Mouse (Mus musculus): ENCODE results near the gene Ccna2. TPM values are rescaled to one million over a fixed set of nuclear protein-coding genes. Genes with fewer than 3 reads are reported as not detected.
A peak's percentile ranks its signal among the peaks of the same experiment; 100 is the strongest.

Ccna2 gene
- polyA plus RNA-seq, 1 experiment, result 266 TPM

GRCm38 (mm10) chr3:36531979-36532542 lies 39.9 kb downstream of the Ccna2 start:
- Histone ChIP-seq H3K9me3 (replicated peaks; ENCODE audit: control insufficient read depth, insufficient read depth, low read length, poor library complexity, severe bottlenecking) (no peaks in the 10 kb centered on the region), H3K4me3 (ENCODE audit: low read depth, low read length) (peak overlapping the region; percentile 13), H3K27me3 (ENCODE audit: control insufficient read depth, insufficient read depth, low read length, poor library complexity, severe bottlenecking) (no peaks in the 10 kb centered on the region), H3K27ac (ENCODE audit: insufficient read depth, low read length) (no peak overlapping the region), H3K36me3 (ENCODE audit: control insufficient read depth, insufficient read depth, low read length, poor library complexity, severe bottlenecking) (no peaks in the 10 kb centered on the region), H3K4me1 (ENCODE audit: control insufficient read depth, insufficient read depth, low read length) (peaks cover 2% of the 10 kb centered on the region), H3K9ac (ENCODE audit: low read depth, poor library complexity, severe bottlenecking) (no peak overlapping the region)
- TF ChIP-seq CTCF (IDR thresholded peaks at IDR 0.05; ENCODE audit: low read depth, low read length), result no peak

- Histone ChIP-seq H3K27me3 (ENCODE audit: control insufficient read depth, insufficient read depth, low read length, poor library complexity, severe bottlenecking) (no peaks in the 10 kb centered on the region), H3K4me3 (ENCODE audit: low read depth, low read length) (no peak overlapping the region), H3K36me3 (ENCODE audit: control insufficient read depth, insufficient read depth, low read length, poor library complexity, severe bottlenecking) (no peaks in the 10 kb centered on the region), H3K9ac (ENCODE audit: low read depth, poor library complexity, severe bottlenecking) (no peak overlapping the region), H3K4me1 (ENCODE audit: control insufficient read depth, insufficient read depth, low read length) (peaks cover 2% of the 10 kb centered on the region), H3K27ac (ENCODE audit: insufficient read depth, low read length) (no peak overlapping the region), H3K9me3 (replicated peaks; ENCODE audit: control insufficient read depth, insufficient read depth, low read length, poor library complexity, severe bottlenecking) (no peaks in the 10 kb centered on the region)
- no peak for TF ChIP-seq POLR2A (IDR thresholded peaks at IDR 0.05; ENCODE audit: insufficient read depth, low read length)
- no peak for TF ChIP-seq CTCF (IDR thresholded peaks at IDR 0.05; ENCODE audit: low read depth, low read length)
- TF ChIP-seq EP300 (IDR thresholded peaks at IDR 0.05; ENCODE audit: insufficient read depth, low read depth, low read length), result no peak
Measured at GRCm38 (mm10) chr3:36531242-36531641, 40.7 kb downstream of the Ccna2 start.

GRCm38 (mm10) chr3:36530781-36531180 lies 41.2 kb downstream of the Ccna2 start:
- Histone ChIP-seq H3K27ac (ENCODE audit: insufficient read depth, low read length) (no peak overlapping the region), H3K4me1 (ENCODE audit: control insufficient read depth, insufficient read depth, low read length) (peaks cover 2% of the 10 kb centered on the region), H3K9ac (ENCODE audit: low read depth, poor library complexity, severe bottlenecking) (no peak overlapping the region), H3K4me3 (ENCODE audit: low read depth, low read length) (no peak overlapping the region), H3K36me3 (ENCODE audit: control insufficient read depth, insufficient read depth, low read length, poor library complexity, severe bottlenecking) (no peaks in the 10 kb centered on the region), H3K27me3 (ENCODE audit: control insufficient read depth, insufficient read depth, low read length, poor library complexity, severe bottlenecking) (no peaks in the 10 kb centered on the region), H3K9me3 (replicated peaks; ENCODE audit: control insufficient read depth, insufficient read depth, low read length, poor library complexity, severe bottlenecking) (no peaks in the 10 kb centered on the region)
- TF ChIP-seq POLR2A (IDR thresholded peaks at IDR 0.05; ENCODE audit: insufficient read depth, low read length), result no peak
- no peak for TF ChIP-seq EP300 (IDR thresholded peaks at IDR 0.05; ENCODE audit: insufficient read depth, low read depth, low read length)
- no peak for TF ChIP-seq CTCF (IDR thresholded peaks at IDR 0.05; ENCODE audit: low read depth, low read length)

GRCm38 (mm10) chr3:36530345-36530744 lies 41.6 kb downstream of the Ccna2 start:
- H3K36me3 ChIP-seq (ENCODE audit: control insufficient read depth, insufficient read depth, low read length, poor library complexity, severe bottlenecking), result no peaks in the 10 kb centered on the region
- H3K9ac ChIP-seq (ENCODE audit: low read depth, poor library complexity, severe bottlenecking), result no peak overlapping the region
- no peak overlapping the region for H3K27ac ChIP-seq (ENCODE audit: insufficient read depth, low read length)
- no peak for TF ChIP-seq POLR2A (IDR thresholded peaks at IDR 0.05; ENCODE audit: insufficient read depth, low read length)
- TF ChIP-seq CTCF (IDR thresholded peaks at IDR 0.05; ENCODE audit: low read depth, low read length), result no peak
- TF ChIP-seq EP300 (IDR thresholded peaks at IDR 0.05; ENCODE audit: insufficient read depth, low read depth, low read length), result no peak
- H3K4me1 ChIP-seq (ENCODE audit: control insufficient read depth, insufficient read depth, low read length), result peaks cover 2% of the 10 kb centered on the region
- no peaks in the 10 kb centered on the region for H3K27me3 ChIP-seq (ENCODE audit: control insufficient read depth, insufficient read depth, low read length, poor library complexity, severe bottlenecking)
- H3K4me3 ChIP-seq (ENCODE audit: low read depth, low read length), result no peak overlapping the region
- no peaks in the 10 kb centered on the region for H3K9me3 ChIP-seq (replicated peaks; ENCODE audit: control insufficient read depth, insufficient read depth, low read length, poor library complexity, severe bottlenecking)

- Histone ChIP-seq H3K27ac (ENCODE audit: insufficient read depth, low read length) (no peak overlapping the region), H3K9me3 (replicated peaks; ENCODE audit: control insufficient read depth, insufficient read depth, low read length, poor library complexity, severe bottlenecking) (no peaks in the 10 kb centered on the region), H3K27me3 (ENCODE audit: control insufficient read depth, insufficient read depth, low read length, poor library complexity, severe bottlenecking) (no peaks in the 10 kb centered on the region; the same call in 1 of the 2 replicates), H3K9ac (ENCODE audit: low read depth, poor library complexity, severe bottlenecking) (no peak overlapping the region), H3K4me1 (ENCODE audit: control insufficient read depth, insufficient read depth, low read length) (no peaks in the 10 kb centered on the region), H3K36me3 (ENCODE audit: control insufficient read depth, insufficient read depth, low read length, poor library complexity, severe bottlenecking) (no peaks in the 10 kb centered on the region), H3K4me3 (ENCODE audit: low read depth, low read length) (no peak overlapping the region)
- no peak for TF ChIP-seq POLR2A (IDR thresholded peaks at IDR 0.05; ENCODE audit: insufficient read depth, low read length)
- TF ChIP-seq EP300 (IDR thresholded peaks at IDR 0.05; ENCODE audit: insufficient read depth, low read depth, low read length), result no peak
- TF ChIP-seq CTCF (IDR thresholded peaks at IDR 0.05; ENCODE audit: low read depth, low read length), result no peak
Measured at GRCm38 (mm10) chr3:36524466-36524865, 47.5 kb downstream of the Ccna2 start.

- no peak for TF ChIP-seq POLR2A (IDR thresholded peaks at IDR 0.05; ENCODE audit: insufficient read depth, low read length)
- TF ChIP-seq EP300 (IDR thresholded peaks at IDR 0.05; ENCODE audit: insufficient read depth, low read depth, low read length), result no peak
- no peak for TF ChIP-seq CTCF (IDR thresholded peaks at IDR 0.05; ENCODE audit: low read depth, low read length)
- H3K4me3 ChIP-seq (ENCODE audit: low read depth, low read length), result no peak overlapping the region
- H3K9ac ChIP-seq (ENCODE audit: low read depth, poor library complexity, severe bottlenecking), result no peak overlapping the region
- H3K36me3 ChIP-seq (ENCODE audit: control insufficient read depth, insufficient read depth, low read length, poor library complexity, severe bottlenecking), result no peaks in the 10 kb centered on the region
- H3K27me3 ChIP-seq (ENCODE audit: control insufficient read depth, insufficient read depth, low read length, poor library complexity, severe bottlenecking), result no peaks in the 10 kb centered on the region; the same call in 1 of the 2 replicates
- no peak overlapping the region for H3K27ac ChIP-seq (ENCODE audit: insufficient read depth, low read length)
- H3K4me1 ChIP-seq (ENCODE audit: control insufficient read depth, insufficient read depth, low read length), result no peaks in the 10 kb centered on the region
- H3K9me3 ChIP-seq (replicated peaks; ENCODE audit: control insufficient read depth, insufficient read depth, low read length, poor library complexity, severe bottlenecking), result no peaks in the 10 kb centered on the region
Measured at GRCm38 (mm10) chr3:36522137-36522536, 49.8 kb downstream of the Ccna2 start.
